Mouse (Mus musculus) T-helper 17 cell (primary cell): ENCODE data around the gene Vmn1r54.
"Not testable (repeated sequence)": the region's sequence is repeated elsewhere in the genome, so short reads cannot be mapped to it uniquely, and the experiment has no call there.

Experiments used
- in situ Hi-C, 2 experiments: fragments of 300-600 bp; cut with MboI, MseI; formaldehyde crosslinking; loops; 1 replicate in 1 of 2; 2 replicates in 1 of 2; pipeline ENCODE4 v1.15.1; 2025; ENCODE audit warnings: high pct_unique_total_duplicates in 2 of 2

Vmn1r54 gene

GRCm38 (mm10) chr6:90246000-90246399, at the start of gene Vmn1r54:
Gene Vmn1r54, plus strand, starts transcription at chr6:90246300.
- in situ Hi-C loops: no loop called here

DNA sequence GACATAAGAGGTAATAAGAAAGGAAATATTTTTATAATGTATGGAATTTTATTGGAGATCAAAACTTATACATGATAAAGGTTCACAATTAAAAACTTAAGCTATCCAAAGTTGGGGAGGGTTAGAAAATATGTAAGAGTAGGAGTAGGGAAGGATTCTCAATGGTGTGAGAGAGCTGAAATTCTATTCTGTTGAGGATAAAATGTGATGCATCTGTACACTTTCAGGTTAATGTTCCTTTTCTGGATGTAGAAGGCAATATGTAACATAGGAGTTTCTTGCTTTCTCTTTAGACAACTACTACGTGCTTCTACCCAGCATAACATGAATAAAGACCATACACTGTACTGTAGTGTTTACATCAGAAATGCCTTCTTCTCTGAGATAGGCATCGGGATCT, 43.6 kb upstream of the Vmn1r54 start, which contains the start of gene V1ra8:
Gene V1ra8 (plus strand): TSS at position 301 of the 400 bp plus-strand sequence.
- in situ Hi-C loops: not testable (repeated sequence)

DNA sequence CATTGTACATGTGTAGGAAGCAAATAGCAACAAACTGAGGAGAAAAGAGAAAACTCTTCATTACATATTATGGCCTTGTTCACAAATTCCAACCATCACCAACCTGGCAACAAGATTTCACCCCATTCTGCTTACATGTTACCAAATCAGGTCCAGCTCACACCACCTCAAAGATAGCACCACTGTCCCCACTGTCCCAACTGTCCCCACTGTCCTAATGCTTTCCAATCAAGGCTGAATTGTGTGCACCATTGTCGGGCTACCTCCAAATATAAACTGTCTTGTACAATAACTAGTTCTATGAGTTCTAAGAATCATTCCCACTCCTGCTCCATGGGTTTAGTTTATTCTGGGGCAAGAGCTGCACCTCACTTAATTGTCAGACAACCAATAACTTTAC, 21.8 kb upstream of the Vmn1r54 start, which contains the start of gene Vmn1r53:
Gene Vmn1r53 (minus strand): TSS at position 101 of the 400 bp plus-strand sequence.
- in situ Hi-C loops: no loop called here

GRCm38 (mm10) chr6:90232114-90232513, 14.0 kb upstream of the Vmn1r54 start:
- in situ Hi-C loops: not testable (repeated sequence)

- in situ Hi-C loops: no loop called here
Observed at GRCm38 (mm10) chr6:90232681-90233080, 13.4 kb upstream of the Vmn1r54 start.

- in situ Hi-C loops: no loop called here
Observed at GRCm38 (mm10) chr6:90244019-90244418, 2.1 kb upstream of the Vmn1r54 start.

- in situ Hi-C loops: no loop called here
Observed at GRCm38 (mm10) chr6:90288265-90288664, 42.2 kb downstream of the Vmn1r54 start.

GRCm38 (mm10) chr6:90300919-90301318, 54.8 kb downstream of the Vmn1r54 start, which contains the start of gene BC048671:
Gene BC048671, plus strand, starts transcription at chr6:90301219.
- in situ Hi-C loops: no loop called here

- in situ Hi-C loops: no loop called here
Observed at GRCm38 (mm10) chr6:90306315-90306975, 60.3 kb downstream of the Vmn1r54 start.

GRCm38 (mm10) chr6:90308839-90309778, 63.0 kb downstream of the Vmn1r54 start:
- in situ Hi-C loops: no loop called here

- in situ Hi-C loops: no loop called here
Observed at GRCm38 (mm10) chr6:90315961-90316360, 69.9 kb downstream of the Vmn1r54 start.

GRCm38 (mm10) chr6:90317510-90318258, 71.6 kb downstream of the Vmn1r54 start:
- in situ Hi-C loops: no loop called here

GRCm38 (mm10) chr6:90319019-90319418, 72.9 kb downstream of the Vmn1r54 start:
- in situ Hi-C loops: no loop called here

- in situ Hi-C loops: loop anchor here in 1 of 2 experiments (10.0 kb wide), 1 partner anchor 635 kb away; no protein-coding TSS in a partner anchor
Observed at GRCm38 (mm10) chr6:90319475-90320191, 73.5 kb downstream of the Vmn1r54 start.

DNA sequence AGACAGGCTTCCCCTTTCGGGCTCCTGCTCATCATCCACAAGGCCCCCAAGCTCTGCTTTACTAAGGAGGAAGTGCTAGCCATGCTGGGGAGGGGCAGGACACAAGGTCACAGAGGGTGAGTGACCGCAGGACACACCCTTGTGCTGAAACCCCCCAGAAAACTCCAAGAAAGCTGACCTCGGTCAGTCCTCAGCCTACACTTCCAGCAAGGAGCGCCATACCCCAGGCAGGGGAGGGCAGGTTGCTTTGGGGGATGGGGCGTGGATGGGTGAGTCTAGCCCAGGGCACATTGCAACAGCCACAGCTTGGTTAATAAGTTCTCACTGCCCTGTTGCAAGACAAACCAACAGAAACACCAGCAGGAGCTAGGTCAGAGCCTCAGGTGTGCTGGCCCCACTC, 74.3 kb downstream of the Vmn1r54 start:
- in situ Hi-C loops: loop anchor here in 1 of 2 experiments (10.0 kb wide), 1 partner anchor 636 kb away; no protein-coding TSS in a partner anchor
